Mouse (Mus musculus) inflammation-experienced regulatory T-cells, adult 16 weeks (primary cell): Measurements from ENCODE around the gene Ccl20. TPM values are rescaled to one million over a fixed set of nuclear protein-coding genes. Genes with fewer than 3 reads are reported as not detected.

Experiments used
- polyA plus RNA-seq: library from polyadenylated mRNA; unstranded; fragments of 100-300 nt; shearing (Covaris generic); gene quantifications from one replicate; pipeline ENCODE4 v1.2.1, GENCODE M21; 2017

The Ccl20 gene
- polyA plus RNA-seq: 1.3 TPM

GRCm38 (mm10) chr1:83116447-83117137 is at the start of gene Ccl20:
TSS of gene Ccl20 (plus strand) at chr1:83116766.

GRCm38 (mm10) chr1:83159603-83160002 is 43.0 kb downstream of the Ccl20 start, which contains the start of gene Daw1:
TSS of gene Daw1 (plus strand) at chr1:83159752.

Other genes starting within 250 kb of the Ccl20 start
- 0.37 TPM for gene A030005L19Rik, start 203.4 kb upstream of the Ccl20 start, polyA plus RNA-seq
- not detected for gene A030014E15Rik, start 191.8 kb upstream of the Ccl20 start, polyA plus RNA-seq
- not detected for gene Gm6217, start 185.4 kb upstream of the Ccl20 start, polyA plus RNA-seq
- gene A030003K21Rik, start 173.4 kb upstream of the Ccl20 start, polyA plus RNA-seq: not detected
- gene Gm7544, start 160.8 kb upstream of the Ccl20 start, polyA plus RNA-seq: not detected
- not detected for gene Gm47955, start 156.5 kb upstream of the Ccl20 start, polyA plus RNA-seq
- gene Gm47959, start 116.2 kb upstream of the Ccl20 start, polyA plus RNA-seq: not detected
- not detected for gene Slc19a3, start 78.3 kb upstream of the Ccl20 start, polyA plus RNA-seq
- not detected for gene Krtap28-10, start 74.3 kb upstream of the Ccl20 start, polyA plus RNA-seq
- not detected for gene Gm47969, start 71.8 kb upstream of the Ccl20 start, polyA plus RNA-seq
- gene A030005K14Rik, start 57.4 kb upstream of the Ccl20 start, polyA plus RNA-seq: not detected
- not detected for gene Krtap28-13, start 55.8 kb upstream of the Ccl20 start, polyA plus RNA-seq
- gene Daw1, start 43.0 kb downstream of the Ccl20 start, polyA plus RNA-seq: 0.17 TPM